Mouse (Mus musculus) stomach, embryonic 15.5 days (tissue): ENCODE measurements around the gene Trp53rka. TPM values are rescaled to one million over a fixed set of nuclear protein-coding genes. Genes with fewer than 3 reads are reported as not detected.
"Not testable (repeated sequence)": the region's sequence is repeated elsewhere in the genome, so short reads cannot be mapped to it uniquely, and the experiment has no call there.

Experiments used
- ATAC-seq: fragments of 200-750 bp; cut with Nextera tagmentation; 2 replicates; pipeline ENCODE4 v1.8.0; 2017; ENCODE audit warnings: low read depth, moderate number of reproducible peaks, moderate TSS enrichment; ENCODE audit not compliant: insufficient read depth, low FRiP score
- H3K27ac ChIP-seq: fragments of 300-500 bp; sonication (generic); 2 replicates; pipeline ENCODE4 v1.5.1; 2015; ENCODE audit warnings: mild to moderate bottlenecking, inconsistent platforms
- H3K27me3 ChIP-seq: fragments of 300-500 bp; sonication (generic); replicated peaks from 2 replicates; pipeline ENCODE4 v1.6.1; 2015; ENCODE audit warnings: inconsistent platforms
- H3K36me3 ChIP-seq: fragments of 300-500 bp; sonication (generic); 2 replicates; pipeline ENCODE4 v1.6.1; 2015; ENCODE audit warnings: inconsistent platforms
- H3K4me1 ChIP-seq: fragments of 300-500 bp; sonication (generic); 2 replicates; pipeline ENCODE4 v1.6.1; 2015; ENCODE audit warnings: inconsistent platforms
- H3K4me2 ChIP-seq: fragments of 300-500 bp; sonication (generic); 2 replicates; pipeline ENCODE4 v1.6.1; 2015; ENCODE audit warnings: mild to moderate bottlenecking, inconsistent platforms
- H3K4me3 ChIP-seq: fragments of 300-500 bp; sonication (generic); replicated peaks from 2 replicates; pipeline ENCODE4 v1.5.1; 2015; ENCODE audit warnings: inconsistent platforms
- H3K9ac ChIP-seq: fragments of 300-500 bp; sonication (generic); 2 replicates; pipeline ENCODE4 v1.6.1; 2015; ENCODE audit warnings: inconsistent platforms
- H3K9me3 ChIP-seq: fragments of 300-500 bp; sonication (generic); 2 replicates; pipeline ENCODE4 v1.6.1; 2016; ENCODE audit warnings: inconsistent platforms
- WGBS: fragments of 180-500 bp; shearing (Covaris S2); methylation state at CpG from one replicate; pipeline ENCODE4 v1.1.7; 2015; 5-methylcytosine and 5-hydroxymethylcytosine counted together
- polyA plus RNA-seq: library from polyadenylated mRNA; unstranded; fragments of >200 nt; fragmentation: Nextera tagmentation; extraction: Ambion mirVana; gene quantifications from 2 replicates; pipeline ENCODE4 v1.2.1, GENCODE M21; 2015

The Trp53rka gene
- polyA plus RNA-seq: 32.7 and 32.8 TPM in 2 replicates

- H3K4me1 ChIP-seq: peaks cover 9% of the 10 kb centered on the region; the same call in 1 of the 2 replicates
- under 1% methylated on average over 83 of the region's 84 CpGs for WGBS
- H3K27me3 ChIP-seq: no peaks in the 10 kb centered on the region
- peak within 1 kb of the TSS; percentile 75 for H3K27ac ChIP-seq
- no peaks in the 10 kb centered on the region for H3K9me3 ChIP-seq
- H3K9ac ChIP-seq: peak within 1 kb of the TSS; percentile 61
- H3K36me3 ChIP-seq: peaks cover 21% of the 10 kb centered on the region
- peak within 1 kb of the TSS; percentile 79 for H3K4me3 ChIP-seq
- peak; percentile 88 for ATAC-seq
- peak within 1 kb of the TSS; percentile 83 for H3K4me2 ChIP-seq
Measured at GRCm38 (mm10) chr2:165492648-165493553, at the start of gene Trp53rka. TSS of gene Trp53rka (minus strand) at chr2:165493324.

- Histone ChIP-seq H3K36me3 (no peaks in the 10 kb centered on the region), H3K27me3 (no peaks in the 10 kb centered on the region), H3K27ac (no peak overlapping the region), H3K4me1 (no peaks in the 10 kb centered on the region), H3K9me3 (no peaks in the 10 kb centered on the region), H3K9ac (no peak overlapping the region), H3K4me2 (no peak overlapping the region), H3K4me3 (no peak overlapping the region)
- no peak for ATAC-seq
- WGBS: 82% methylated on average over 3 of the region's 3 CpGs
Measured at GRCm38 (mm10) chr2:165540975-165541374, 47.9 kb upstream of the Trp53rka start.

- no peaks in the 10 kb centered on the region for H3K36me3 ChIP-seq
- H3K9me3 ChIP-seq: no peaks in the 10 kb centered on the region
- H3K4me2 ChIP-seq: no peak overlapping the region
- WGBS: 65% methylated on average over 6 of the region's 6 CpGs
- no peak overlapping the region for H3K9ac ChIP-seq
- no peak overlapping the region for H3K27ac ChIP-seq
- H3K4me3 ChIP-seq: no peak overlapping the region
- H3K4me1 ChIP-seq: no peaks in the 10 kb centered on the region
- ATAC-seq: no peak
- no peaks in the 10 kb centered on the region for H3K27me3 ChIP-seq
Measured at GRCm38 (mm10) chr2:165533789-165534188, 40.7 kb upstream of the Trp53rka start.

GRCm38 (mm10) chr2:165529106-165529505 lies 36.0 kb upstream of the Trp53rka start:
- Histone ChIP-seq H3K4me1 (no peaks in the 10 kb centered on the region), H3K9me3 (no peaks in the 10 kb centered on the region), H3K27me3 (no peaks in the 10 kb centered on the region), H3K27ac (no peak overlapping the region), H3K4me2 (no peak overlapping the region), H3K9ac (no peak overlapping the region), H3K4me3 (no peak overlapping the region), H3K36me3 (no peaks in the 10 kb centered on the region)
- 14% methylated on average over 8 of the region's 8 CpGs for WGBS
- ATAC-seq: no peak

GRCm38 (mm10) chr2:165525609-165526008 lies 32.5 kb upstream of the Trp53rka start:
- no peak for ATAC-seq
- Histone ChIP-seq H3K4me3 (no peak overlapping the region), H3K27ac (no peak overlapping the region), H3K27me3 (no peaks in the 10 kb centered on the region), H3K4me2 (no peak overlapping the region), H3K9me3 (no peaks in the 10 kb centered on the region), H3K9ac (no peak overlapping the region), H3K4me1 (no peaks in the 10 kb centered on the region), H3K36me3 (no peaks in the 10 kb centered on the region)
- 62% methylated on average over 4 of the region's 4 CpGs for WGBS

- Histone ChIP-seq H3K9ac (no peak overlapping the region), H3K4me3 (no peak overlapping the region), H3K27me3 (no peaks in the 10 kb centered on the region), H3K4me1 (peaks cover 13% of the 10 kb centered on the region; the same call in 1 of the 2 replicates), H3K4me2 (no peak overlapping the region), H3K9me3 (no peaks in the 10 kb centered on the region), H3K36me3 (peaks cover 9% of the 10 kb centered on the region; the same call in 1 of the 2 replicates), H3K27ac (no peak overlapping the region)
- 95% methylated on average over 20 of the region's 20 CpGs for WGBS
- ATAC-seq: no peak
Measured at GRCm38 (mm10) chr2:165515178-165515728, 22.1 kb upstream of the Trp53rka start.

- H3K27me3 ChIP-seq: no peaks in the 10 kb centered on the region
- H3K36me3 ChIP-seq: 0 out of 2 replicates have a peak, but pooled peaks cover 3% of the 10 kb centered on the region
- H3K9me3 ChIP-seq: no peaks in the 10 kb centered on the region
- H3K27ac ChIP-seq: no peak overlapping the region
- H3K4me1 ChIP-seq: peaks cover 13% of the 10 kb centered on the region; the same call in 1 of the 2 replicates
- H3K9ac ChIP-seq: no peak overlapping the region
- WGBS: 29% methylated on average over 11 of the region's 11 CpGs
- H3K4me2 ChIP-seq: no peak overlapping the region
- no peak overlapping the region for H3K4me3 ChIP-seq
- peak; percentile 57; the same call in 1 of the 2 replicates for ATAC-seq
Measured at GRCm38 (mm10) chr2:165512870-165513600, 19.9 kb upstream of the Trp53rka start.

- no peak for ATAC-seq
- Histone ChIP-seq H3K27ac (no peak overlapping the region), H3K9ac (no peak overlapping the region), H3K4me2 (no peak overlapping the region), H3K36me3 (0 out of 2 replicates have a peak, but pooled peaks cover 3% of the 10 kb centered on the region), H3K9me3 (no peaks in the 10 kb centered on the region), H3K4me1 (peaks cover 13% of the 10 kb centered on the region; the same call in 1 of the 2 replicates), H3K27me3 (no peaks in the 10 kb centered on the region), H3K4me3 (no peak overlapping the region)
- 29% methylated on average over 7 of the region's 7 CpGs for WGBS
Measured at GRCm38 (mm10) chr2:165512426-165512825, 19.3 kb upstream of the Trp53rka start.

- WGBS: 80% methylated on average over 4 of the region's 4 CpGs
- ATAC-seq, H3K36me3 ChIP-seq: not testable (repeated sequence)
Measured at GRCm38 (mm10) chr2:165511530-165511929, 18.4 kb upstream of the Trp53rka start.

GRCm38 (mm10) chr2:165510914-165511458 lies 17.9 kb upstream of the Trp53rka start:
- H3K4me2 ChIP-seq, H3K9me3 ChIP-seq, H3K4me3 ChIP-seq, H3K9ac ChIP-seq, H3K27me3 ChIP-seq, H3K27ac ChIP-seq, ATAC-seq, H3K36me3 ChIP-seq: not testable (repeated sequence)
- 70% methylated on average over 2 of the region's 2 CpGs for WGBS
- peaks cover 13% of the 10 kb centered on the region; the same call in 1 of the 2 replicates for H3K4me1 ChIP-seq

More at GRCm38 (mm10) chr2:165511530-165511929, 18.4 kb upstream of the Trp53rka start:
- H3K4me2 ChIP-seq, H3K9me3 ChIP-seq, H3K27ac ChIP-seq, H3K27me3 ChIP-seq, H3K9ac ChIP-seq, H3K4me3 ChIP-seq: not testable (repeated sequence)
- peaks cover 13% of the 10 kb centered on the region; the same call in 1 of the 2 replicates for H3K4me1 ChIP-seq

- Histone ChIP-seq H3K27ac (no peak overlapping the region), H3K9me3 (no peaks in the 10 kb centered on the region), H3K9ac (no peak overlapping the region), H3K4me3 (no peak overlapping the region), H3K4me1 (peaks cover 13% of the 10 kb centered on the region; the same call in 1 of the 2 replicates), H3K36me3 (0 out of 2 replicates have a peak, but pooled peaks cover 3% of the 10 kb centered on the region), H3K27me3 (no peaks in the 10 kb centered on the region), H3K4me2 (no peak overlapping the region)
- ATAC-seq: no peak
- 47% methylated on average over 5 of the region's 5 CpGs for WGBS
Measured at GRCm38 (mm10) chr2:165510466-165510865, 17.3 kb upstream of the Trp53rka start.
